Comparison of ENCODE assay signal across 7 mouse cellular contexts in genomic region chr10:93160807-93161510, GRCm38 (mm10). TPM values are rescaled to one million over a fixed set of nuclear protein-coding genes. Genes with fewer than 3 reads are reported as not detected.
DNase-seq lines count a peak whose midpoint lies in the region; ATAC-seq and TF ChIP-seq lines count a peak whose summit lies in the region.

TSS of gene Cdk17 (plus strand) at chr10:93160875.

- H3K9ac ChIP-seq in kidney, embryonic 14.5 days (ENCODE audit: low read depth, low read length): peak within 1 kb of the TSS; percentile 97
- peak within 1 kb of the TSS; percentile 100 for H3K9ac ChIP-seq in liver, adult 2 months (ENCODE audit: low read depth, low read length)

- no peaks in the 10 kb centered on the region for H3K9me3 ChIP-seq in heart, embryonic 10.5 days
- no peaks in the 10 kb centered on the region for H3K9me3 ChIP-seq in kidney, embryonic 14.5 days (ENCODE audit: control insufficient read depth, low read length)

- H3K27ac ChIP-seq in bone marrow, adult 2 months (ENCODE audit: control insufficient read depth, insufficient read depth, low read depth, low read length, poor library complexity): peak within 1 kb of the TSS; percentile 100
- H3K27ac ChIP-seq in embryonic fibroblast, embryonic 13.5 days (ENCODE audit: insufficient read depth, low read length): peak within 1 kb of the TSS; percentile 97
- peak within 1 kb of the TSS; percentile 99 for H3K27ac ChIP-seq in heart, embryonic 10.5 days
- peak within 1 kb of the TSS; percentile 99 for H3K27ac ChIP-seq in kidney, embryonic 14.5 days (ENCODE audit: low read depth, low read length)
- H3K27ac ChIP-seq in liver, adult 2 months (replicated peaks; ENCODE audit: insufficient read depth, low read depth, low read length): peak within 1 kb of the TSS; percentile 99

- TF ChIP-seq CTCF in bone marrow, adult 2 months (IDR thresholded peaks at IDR 0.05; ENCODE audit: control insufficient read depth, insufficient read depth, low read length): no peak
- no peak for TF ChIP-seq CTCF in embryonic fibroblast, embryonic 13.5 days (IDR thresholded peaks at IDR 0.05; ENCODE audit: borderline replicate concordance, insufficient read depth, low read length)
- TF ChIP-seq CTCF in liver, adult 2 months (IDR thresholded peaks at IDR 0.05; ENCODE audit: low read depth, low read length): no peak

- TF ChIP-seq POLR2A in bone marrow, adult 2 months (IDR thresholded peaks at IDR 0.05; ENCODE audit: borderline replicate concordance, control insufficient read depth, low read depth, low read length): no peak
- no peak for TF ChIP-seq POLR2A in embryonic fibroblast, embryonic 13.5 days (IDR thresholded peaks at IDR 0.05; ENCODE audit: low read depth, low read length)
- TF ChIP-seq POLR2A in liver, adult 2 months (IDR thresholded peaks at IDR 0.05; ENCODE audit: extremely low read depth, insufficient read depth, low read length): no peak

- peak; percentile 81 for DNase-seq in heart, embryonic 10.5 days (ENCODE audit: low spot score)
- no peak for DNase-seq in liver, adult 2 months (ENCODE audit: extremely low read depth, low read depth, low spot score)
- peak; percentile 73 for DNase-seq in splenic B cell, adult 2 months (ENCODE audit: low read depth, low spot score)

- peak within 1 kb of the TSS; percentile 81 for H3K4me3 ChIP-seq in bone marrow, adult 2 months (replicated peaks; ENCODE audit: control insufficient read depth, low read depth, low read length)
- peak within 1 kb of the TSS; percentile 71 for H3K4me3 ChIP-seq in embryonic fibroblast, embryonic 13.5 days (ENCODE audit: insufficient read depth, low read length)
- peak within 1 kb of the TSS; percentile 85 for H3K4me3 ChIP-seq in heart, embryonic 10.5 days
- peak within 1 kb of the TSS; percentile 97 for H3K4me3 ChIP-seq in kidney, embryonic 14.5 days (ENCODE audit: low read length)
- H3K4me3 ChIP-seq in liver, adult 2 months (ENCODE audit: insufficient read depth, low read depth, low read length): peak within 1 kb of the TSS; percentile 99

- no peaks in the 10 kb centered on the region; the same call in 1 of the 2 replicates for H3K4me1 ChIP-seq in bone marrow, adult 2 months (ENCODE audit: control insufficient read depth, insufficient read depth, low read length)
- H3K4me1 ChIP-seq in embryonic fibroblast, embryonic 13.5 days (ENCODE audit: control insufficient read depth, insufficient read depth, low read length): peaks cover 2% of the 10 kb centered on the region
- peaks cover 15% of the 10 kb centered on the region for H3K4me1 ChIP-seq in heart, embryonic 10.5 days
- peaks cover 13% of the 10 kb centered on the region for H3K4me1 ChIP-seq in kidney, embryonic 14.5 days (ENCODE audit: control insufficient read depth, insufficient read depth, low read length)
- peaks cover 21% of the 10 kb centered on the region for H3K4me1 ChIP-seq in liver, adult 2 months (ENCODE audit: control insufficient read depth, insufficient read depth, low read length)

- peaks cover 21% of the 10 kb centered on the region; the same call in 1 of the 2 replicates for H3K79me2 ChIP-seq in liver, adult 2 months (ENCODE audit: control insufficient read depth, insufficient read depth, low read length)

- H3K36me3 ChIP-seq in heart, embryonic 10.5 days: no peaks in the 10 kb centered on the region
- no peaks in the 10 kb centered on the region for H3K36me3 ChIP-seq in kidney, embryonic 14.5 days (ENCODE audit: control insufficient read depth, insufficient read depth, low read length)
- no peaks in the 10 kb centered on the region for H3K36me3 ChIP-seq in liver, adult 2 months (ENCODE audit: control insufficient read depth, insufficient read depth, low read length)
- no peaks in the 10 kb centered on the region for H3K36me3 ChIP-seq in splenic B cell, adult 2 months (ENCODE audit: control insufficient read depth, insufficient read depth, low read length, poor library complexity, severe bottlenecking)

- no peaks in the 10 kb centered on the region for H3K27me3 ChIP-seq in heart, embryonic 10.5 days (ENCODE audit: insufficient read depth, poor library complexity, severe bottlenecking)
- no peaks in the 10 kb centered on the region for H3K27me3 ChIP-seq in kidney, embryonic 14.5 days (ENCODE audit: control insufficient read depth, insufficient read depth, low read length)
- no peaks in the 10 kb centered on the region for H3K27me3 ChIP-seq in liver, adult 2 months (ENCODE audit: control insufficient read depth, insufficient read depth, low read length)
- no peaks in the 10 kb centered on the region for H3K27me3 ChIP-seq in splenic B cell, adult 2 months (ENCODE audit: control insufficient read depth, insufficient read depth, low read length, poor library complexity, severe bottlenecking)

- peak within 1 kb of the TSS; percentile 67 for H3K4me2 ChIP-seq in kidney, embryonic 14.5 days (replicated peaks; ENCODE audit: low read depth, low read length)

- WGBS in bone marrow, adult 2 months: under 1% methylated on average over 90 of the region's 97 CpGs
- under 1% methylated on average over 97 of the region's 97 CpGs for WGBS in heart, embryonic 10.5 days
- under 1% methylated on average over 94 of the region's 97 CpGs for WGBS in kidney, embryonic 14.5 days
- under 1% methylated on average over 94 of the region's 97 CpGs for WGBS in liver, adult 2 months

- peak; percentile 73 for ATAC-seq in kidney, embryonic 14.5 days (ENCODE audit: low FRiP score, low TSS enrichment)
- ATAC-seq in monocyte, adult 5-6 weeks (replicated peaks; ENCODE audit: insufficient number of reproducible peaks, low FRiP score, low TSS enrichment, poor library complexity, severe bottlenecking): 0 out of 2 replicates have a peak, but pooled peaks have one; percentile 23

RNA-seq across cellular contexts. Expression of gene Cdk17, which starts in this region (rescaled TPM):
- 19.5 and 21.2 TPM in 2 replicates for polyA plus RNA-seq in bone marrow, adult 2 months (2011; ENCODE audit: insufficient read depth, insufficient read length, low replicate concordance, missing spikeins)
- 35.1 and 42.2 TPM in 2 replicates for polyA plus RNA-seq in embryonic fibroblast, embryonic 13.5 days (2011; ENCODE audit: insufficient read length, low read depth, missing spikeins)
- polyA plus RNA-seq in heart, embryonic 10.5 days (2016; fragmentation: Nextera tagmentation; extraction: Ambion mirVana): 16.4 and 20.0 TPM in 2 replicates
- polyA plus RNA-seq in kidney, embryonic 14.5 days (2014; fragmentation: Nextera tagmentation; extraction: Ambion mirVana): 17.0 and 24.8 TPM in 2 replicates
- 17.1 and 17.7 TPM in 2 replicates for total RNA-seq in liver, adult 2 months (2014; rRNA removed)
- polyA plus RNA-seq in liver, adult 2 months (2012; rRNA removed): 11.3 and 12.5 TPM in 2 replicates
- total RNA-seq in monocyte, adult 5-6 weeks (2017): 89.7 to 130 TPM (median 103 TPM) in 3 replicates
